Mouse (Mus musculus) layer of hippocampus, postnatal 25 days (tissue): Measurements from ENCODE around the gene Olfr173. TPM values are rescaled to one million over a fixed set of nuclear protein-coding genes. Genes with fewer than 3 reads are reported as not detected.

Source experiments
- DNase-seq, 2 experiments: peaks; one replicate each; pipeline ENCODE4 v3.0.0; 2022; ENCODE audit warnings: mixed read lengths in 2 of 2, low spot score in 1 of 2; ENCODE audit errors: extremely low spot score in 1 of 2
- microRNA-seq, 2 experiments: library from miRNA; unstranded; fragments of <30 nt; microRNA quantifications; one replicate each; pipeline ENCODE4 v1.2.0; 2021
- total RNA-seq, 2 experiments: library from RNA; stranded (reverse); gene quantifications; 2 replicates each; pipeline ENCODE4 v1.2.3; 2021

Gene Olfr173
- total RNA-seq, result not detected

GRCm38 (mm10) chr16:58800168-58800567 lies at the start of gene Olfr173:
Gene Olfr173 (minus strand): TSS chr16:58800268.
- DNase-seq, result no peak

- DNase-seq, result no peak
These were observed 26.8 kb upstream of the Olfr173 start, which contains the start of gene Olfr175-ps1 for GRCm38 (mm10) chr16:58826732-58827319. Gene Olfr175-ps1 (minus strand): TSS chr16:58826782.

- no peak for DNase-seq
These were observed 37.0 kb downstream of the Olfr173 start, which contains the start of gene Olfr172 for GRCm38 (mm10) chr16:58763076-58763475. Gene Olfr172 (minus strand): TSS chr16:58763176.

GRCm38 (mm10) chr16:58756191-58756590 lies 43.9 kb downstream of the Olfr173 start:
- DNase-seq, result no peak

- no peak for DNase-seq
These were observed 48.8 kb downstream of the Olfr173 start for GRCm38 (mm10) chr16:58751314-58751713.

GRCm38 (mm10) chr16:58746715-58747114 lies 53.4 kb downstream of the Olfr173 start:
- no peak for DNase-seq

Small RNA genes within 50 kb of the gene (microRNA-seq; reads per million reads assigned to microRNA genes)
- gene Gm27564, result 0 reads per million in 2 experiments

Other genes with a start within 250 kb of the Olfr173 start
- gene Gm813, start 183.3 kb downstream of the Olfr173 start, total RNA-seq, result not detected
- gene E330017A01Rik, start 161.5 kb downstream of the Olfr173 start, total RNA-seq, result not detected
- 10 to 100 TPM; 52.1 to 53.7 TPM for gene Cpox, start 130.0 kb downstream of the Olfr173 start, total RNA-seq
- not detected for gene Gpr15, start 81.2 kb downstream of the Olfr173 start, total RNA-seq
- 100 to 1,000 TPM in 1 of 2 experiments, 10 to 100 TPM in 1; 82.0 to 100 TPM for gene Cldnd1, start 72.4 kb downstream of the Olfr173 start, total RNA-seq
- gene Olfr172, start 37.1 kb downstream of the Olfr173 start, total RNA-seq, result not detected
- not detected for gene Olfr175-ps1, start 26.5 kb upstream of the Olfr173 start, total RNA-seq
- not detected for gene Olfr177, start 74.5 kb upstream of the Olfr173 start, total RNA-seq
- not detected for gene Olfr178, start 91.8 kb upstream of the Olfr173 start, total RNA-seq
- gene Olfr181, start 128.5 kb upstream of the Olfr173 start, total RNA-seq, result not detected
- not detected for gene Olfr180, start 129.1 kb upstream of the Olfr173 start, total RNA-seq
- gene Olfr183, start 195.1 kb upstream of the Olfr173 start, total RNA-seq, result not detected
- gene Olfr186, start 230.0 kb upstream of the Olfr173 start, total RNA-seq, result not detected
- not detected for gene Olfr187, start 239.5 kb upstream of the Olfr173 start, total RNA-seq